Mouse (Mus musculus): Measurements from ENCODE around the gene Mthfd1l.

DNA sequence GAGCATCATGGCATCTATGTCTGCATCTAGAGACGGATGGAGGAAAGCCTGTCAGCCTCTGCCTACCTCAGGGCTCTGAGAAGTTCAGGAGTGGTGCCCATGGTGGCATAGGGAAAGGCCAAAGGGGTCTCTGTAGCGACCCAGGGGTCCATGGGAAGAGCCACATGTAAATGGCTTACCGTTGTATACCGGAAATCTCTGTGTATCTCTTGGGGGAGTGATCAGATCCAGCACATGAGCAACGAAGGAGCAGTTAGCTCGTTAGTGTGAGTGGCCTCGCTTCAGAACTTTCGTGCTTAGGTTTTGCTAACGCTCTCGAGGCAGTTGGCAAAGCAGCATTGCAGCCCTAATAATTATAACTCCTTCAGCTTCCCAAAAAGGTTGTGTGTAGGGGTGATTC is 169.9 kb downstream of the Mthfd1l start:
- TF ChIP-seq USF1 (IDR thresholded peaks at IDR 0.05; ENCODE audit: low read depth, low read length) (no peak), MAZ (IDR thresholded peaks at IDR 0.05; ENCODE audit: low read depth, low read length) (no peak)
